Mouse (Mus musculus) midbrain, postnatal 0 days (tissue): ENCODE measurements around the gene Mab21l3. TPM values are rescaled to one million over a fixed set of nuclear protein-coding genes. Genes with fewer than 3 reads are reported as not detected.

Experiments used
- ATAC-seq: fragments of 200-750 bp; cut with Nextera tagmentation; 2 replicates; pipeline ENCODE4 v1.8.0; 2017; ENCODE audit warnings: moderate number of reproducible peaks, mild to moderate bottlenecking, moderate TSS enrichment, moderate library complexity; ENCODE audit not compliant: low FRiP score
- DNase-seq: peaks from one replicate; pipeline ENCODE4 v3.0.0-alpha.2; 2015; ENCODE audit warnings: low spot score
- H3K27ac ChIP-seq: fragments of 300-500 bp; sonication (generic); 2 replicates; pipeline ENCODE4 v1.5.1; 2014; ENCODE audit warnings: low read depth, mild to moderate bottlenecking, low read length, mixed read lengths
- H3K27me3 ChIP-seq: fragments of 300-500 bp; sonication (generic); 2 replicates; pipeline ENCODE4 v1.6.1; 2014; ENCODE audit warnings: low read length, control low read depth, mixed read lengths; ENCODE audit not compliant: insufficient read depth
- H3K36me3 ChIP-seq: fragments of 300-500 bp; sonication (generic); 2 replicates; pipeline ENCODE4 v1.6.1; 2014; ENCODE audit warnings: low read length, control low read depth, mixed read lengths; ENCODE audit not compliant: insufficient read depth
- H3K4me1 ChIP-seq: fragments of 300-500 bp; sonication (generic); 2 replicates; pipeline ENCODE4 v1.6.1; 2014; ENCODE audit warnings: mild to moderate bottlenecking, control low read depth, antibody characterized with exemption, low read length, mixed read lengths; ENCODE audit not compliant: insufficient read depth
- H3K4me2 ChIP-seq: fragments of 300-500 bp; sonication (generic); 2 replicates; pipeline ENCODE4 v1.6.1; 2014; ENCODE audit warnings: low read depth, mild to moderate bottlenecking, low read length, mixed read lengths; ENCODE audit not compliant: poor library complexity, severe bottlenecking
- H3K4me3 ChIP-seq: fragments of 300-500 bp; sonication (generic); 2 replicates; pipeline ENCODE4 v1.5.1; 2014; ENCODE audit warnings: low read depth, mild to moderate bottlenecking, low read length, moderate library complexity
- H3K9ac ChIP-seq: fragments of 300-500 bp; sonication (generic); replicated peaks from 2 replicates; pipeline ENCODE4 v1.6.1; 2014; ENCODE audit warnings: mild to moderate bottlenecking, low read length, moderate library complexity, mixed read lengths; ENCODE audit not compliant: poor library complexity, severe bottlenecking
- H3K9me3 ChIP-seq: fragments of 300-500 bp; sonication (generic); 2 replicates; pipeline ENCODE4 v1.6.1; 2016; ENCODE audit warnings: low read length, control low read depth
- CTCF ChIP-seq: IDR thresholded peaks from 2 replicates; pipeline ENCODE4 v1.5.1; 2016; ENCODE audit warnings: antibody characterized with exemption, mild to moderate bottlenecking
- WGBS: fragments of 180-500 bp; shearing (Covaris S2); extraction: QIAGEN DNeasy Blood & Tissue Kit; methylation state at CpG from one replicate; pipeline ENCODE4 v1.1.7; 2014; 5-methylcytosine and 5-hydroxymethylcytosine counted together
- polyA plus RNA-seq: library from polyadenylated mRNA; unstranded; fragments of >200 nt; fragmentation: Nextera tagmentation; extraction: Ambion mirVana; gene quantifications from 2 replicates; pipeline ENCODE4 v1.2.1, GENCODE M21; 2015
- total RNA-seq: library from RNA; depleted of rRNA; stranded (reverse); fragments of >200 nt; gene quantifications from 2 replicates; pipeline ENCODE4 v1.2.3, GENCODE M21; 2014

Gene Mab21l3
- total and polyA plus RNA-seq, 2 experiments from 2014 or later: 0.22 TPM; not detected in 1

GRCm38 (mm10) chr3:101784768-101785424 lies 63.9 kb downstream of the Mab21l3 start:
- H3K4me2 ChIP-seq: no peak overlapping the region
- no peak for TF ChIP-seq CTCF
- no peak for DNase-seq
- 91% methylated on average over 10 of the region's 10 CpGs for WGBS
- H3K9me3 ChIP-seq: no peaks in the 10 kb centered on the region
- H3K36me3 ChIP-seq: no peaks in the 10 kb centered on the region
- H3K9ac ChIP-seq: no peak overlapping the region
- no peak overlapping the region for H3K4me3 ChIP-seq
- 0 out of 2 replicates have a peak, but pooled peaks cover 4% of the 10 kb centered on the region for H3K4me1 ChIP-seq
- no peaks in the 10 kb centered on the region for H3K27me3 ChIP-seq
- no peak for ATAC-seq
- H3K27ac ChIP-seq: no peak overlapping the region

GRCm38 (mm10) chr3:101783793-101784192 lies 65.0 kb downstream of the Mab21l3 start:
- TF ChIP-seq CTCF: no peak
- no peak overlapping the region for H3K9ac ChIP-seq
- DNase-seq (no peak), ATAC-seq (peak; percentile 35; the same call in 1 of the 2 replicates)
- WGBS: 31% methylated on average over 2 of the region's 2 CpGs
- no peak overlapping the region for H3K27ac ChIP-seq
- H3K4me2 ChIP-seq: no peak overlapping the region
- no peaks in the 10 kb centered on the region for H3K27me3 ChIP-seq
- H3K4me1 ChIP-seq: 0 out of 2 replicates have a peak, but pooled peaks cover 4% of the 10 kb centered on the region
- no peaks in the 10 kb centered on the region for H3K9me3 ChIP-seq
- no peak overlapping the region for H3K4me3 ChIP-seq
- no peaks in the 10 kb centered on the region for H3K36me3 ChIP-seq

- ATAC-seq (no peak), DNase-seq (no peak)
- Histone ChIP-seq H3K27ac (no peak overlapping the region), H3K4me1 (0 out of 2 replicates have a peak, but pooled peaks cover 4% of the 10 kb centered on the region), H3K36me3 (no peaks in the 10 kb centered on the region), H3K9me3 (no peaks in the 10 kb centered on the region), H3K4me3 (no peak overlapping the region), H3K27me3 (no peaks in the 10 kb centered on the region), H3K4me2 (no peak overlapping the region), H3K9ac (no peak overlapping the region)
- WGBS: 55% methylated on average over 6 of the region's 6 CpGs
- TF ChIP-seq CTCF: no peak
Measured at GRCm38 (mm10) chr3:101780874-101781483, 67.8 kb downstream of the Mab21l3 start.

GRCm38 (mm10) chr3:101778896-101779665 lies 69.7 kb downstream of the Mab21l3 start:
- DNase-seq: no peak
- H3K9ac ChIP-seq: no peak overlapping the region

GRCm38 (mm10) chr3:101775732-101776131 lies 73.0 kb downstream of the Mab21l3 start:
- WGBS: 93% methylated on average over 8 of the region's 8 CpGs
- H3K9ac ChIP-seq: no peak overlapping the region
- no peaks in the 10 kb centered on the region for H3K27me3 ChIP-seq
- no peaks in the 10 kb centered on the region for H3K36me3 ChIP-seq
- no peaks in the 10 kb centered on the region for H3K4me1 ChIP-seq
- H3K4me2 ChIP-seq: no peak overlapping the region
- H3K9me3 ChIP-seq: no peaks in the 10 kb centered on the region
- DNase-seq (no peak), ATAC-seq (no peak)
- TF ChIP-seq CTCF: no peak
- no peak overlapping the region for H3K4me3 ChIP-seq
- no peak overlapping the region for H3K27ac ChIP-seq

More at GRCm38 (mm10) chr3:101778896-101779665, 69.7 kb downstream of the Mab21l3 start:
- Histone ChIP-seq H3K4me1 (0 out of 2 replicates have a peak, but pooled peaks cover 4% of the 10 kb centered on the region), H3K9me3 (no peaks in the 10 kb centered on the region), H3K27me3 (no peaks in the 10 kb centered on the region), H3K36me3 (no peaks in the 10 kb centered on the region), H3K27ac (no peak overlapping the region), H3K4me2 (no peak overlapping the region), H3K4me3 (no peak overlapping the region)
- 66% methylated on average over 16 of the region's 16 CpGs for WGBS
- TF ChIP-seq CTCF: no peak
- ATAC-seq: no peak
